Mouse (Mus musculus) lung, postnatal 0 days (tissue): ENCODE results near the gene Psd. TPM values are rescaled to one million over a fixed set of nuclear protein-coding genes. Genes with fewer than 3 reads are reported as not detected.

Experiments
- ATAC-seq: fragments of 200-750 bp; cut with Nextera tagmentation; 2 replicates; pipeline ENCODE4 v1.8.0; 2017; ENCODE audit warnings: moderate library complexity
- DNase-seq: peaks from one replicate; pipeline ENCODE4 v3.0.0-alpha.2; 2016; ENCODE audit warnings: low spot score
- H3K27ac ChIP-seq: fragments of 300-500 bp; sonication (generic); 2 replicates; pipeline ENCODE4 v1.5.1; 2014; ENCODE audit warnings: antibody characterized with exemption, mild to moderate bottlenecking, low read length, mixed read lengths
- H3K27me3 ChIP-seq: fragments of 300-500 bp; sonication (generic); replicated peaks from 2 replicates; pipeline ENCODE4 v1.6.1; 2014; ENCODE audit warnings: low read length, mixed read lengths; ENCODE audit not compliant: insufficient read depth
- H3K36me3 ChIP-seq: fragments of 300-500 bp; sonication (generic); 2 replicates; pipeline ENCODE4 v1.6.1; 2014; ENCODE audit warnings: low read length, mixed read lengths; ENCODE audit not compliant: insufficient read depth
- H3K4me1 ChIP-seq: fragments of 300-500 bp; sonication (generic); 2 replicates; pipeline ENCODE4 v1.6.1; 2014; ENCODE audit warnings: antibody characterized with exemption, low read depth, low read length, mixed read lengths; ENCODE audit not compliant: insufficient read depth
- H3K4me2 ChIP-seq: fragments of 300-500 bp; sonication (generic); replicated peaks from 2 replicates; pipeline ENCODE4 v1.6.1; 2014; ENCODE audit warnings: low read depth, mild to moderate bottlenecking, low read length, moderate library complexity, mixed read lengths
- H3K4me3 ChIP-seq: fragments of 300-500 bp; sonication (generic); 2 replicates; pipeline ENCODE4 v1.5.1; 2014; ENCODE audit warnings: low read depth, low read length
- H3K9ac ChIP-seq: fragments of 300-500 bp; sonication (generic); replicated peaks from 2 replicates; pipeline ENCODE4 v1.6.1; 2014; ENCODE audit warnings: low read depth, mild to moderate bottlenecking
- H3K9me3 ChIP-seq: fragments of 300-500 bp; sonication (generic); 2 replicates; pipeline ENCODE4 v1.6.1; 2016; ENCODE audit warnings: low read length, mixed read lengths
- CTCF ChIP-seq: IDR thresholded peaks from 2 replicates; pipeline ENCODE4 v1.5.1; 2016; ENCODE audit warnings: antibody characterized with exemption, mild to moderate bottlenecking
- EP300 ChIP-seq: IDR thresholded peaks from 2 replicates; pipeline ENCODE4 v1.6.1; 2016; ENCODE audit warnings: antibody characterized with exemption, mild to moderate bottlenecking, control low read depth
- WGBS: fragments of 180-500 bp; shearing (Covaris S2); extraction: QIAGEN DNeasy Blood & Tissue Kit; methylation state at CpG from one replicate; pipeline ENCODE4 v1.1.7; 2014; 5-methylcytosine and 5-hydroxymethylcytosine counted together
- polyA plus RNA-seq: library from polyadenylated mRNA; unstranded; fragments of >200 nt; fragmentation: Nextera tagmentation; extraction: Ambion mirVana; gene quantifications from 2 replicates; pipeline ENCODE4 v1.2.1, GENCODE M21; 2015

Gene Psd
- polyA plus RNA-seq, 1 experiment from 2014 or later, result 2.7 TPM

- no peaks in the 10 kb centered on the region for H3K27me3 ChIP-seq
- no peak overlapping the region for H3K9ac ChIP-seq
- no peak overlapping the region for H3K4me3 ChIP-seq
- ATAC-seq (no peak), DNase-seq (no peak)
- WGBS, result 56% methylated on average over 7 of the region's 7 CpGs
- no peak overlapping the region for H3K4me2 ChIP-seq
- H3K9me3 ChIP-seq, result no peaks in the 10 kb centered on the region
- no peak overlapping the region for H3K27ac ChIP-seq
- 0 out of 2 replicates have a peak, but pooled peaks cover 3% of the 10 kb centered on the region for H3K36me3 ChIP-seq
- H3K4me1 ChIP-seq, result peaks cover 10% of the 10 kb centered on the region
- TF ChIP-seq EP300 (no peak), CTCF (no peak)
These were observed 5.9 kb upstream of the Psd start for GRCm38 (mm10) chr19:46332721-46333339.

DNA sequence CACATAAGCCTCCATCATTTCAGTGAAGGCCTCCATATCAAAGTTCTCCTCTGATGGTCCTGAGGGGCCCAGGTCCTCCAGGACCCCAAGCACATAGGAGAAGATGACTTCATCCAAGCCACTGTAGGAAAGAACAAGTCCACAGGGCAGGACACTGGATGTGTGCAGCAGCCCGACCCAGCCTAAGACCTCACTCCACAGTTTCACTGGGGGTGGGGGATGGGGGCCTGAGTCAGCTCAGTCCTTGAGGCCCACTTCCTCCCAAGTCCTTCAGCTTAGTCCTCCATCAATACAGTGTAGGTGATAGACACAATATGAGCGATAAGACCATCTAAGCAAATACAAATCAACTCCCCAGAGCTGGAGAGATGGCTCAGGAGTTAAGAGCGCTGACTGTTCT, 5.0 kb upstream of the Psd start:
- Histone ChIP-seq H3K4me1 (peaks cover 16% of the 10 kb centered on the region), H3K36me3 (0 out of 2 replicates have a peak, but pooled peaks cover 3% of the 10 kb centered on the region), H3K27ac (no peak overlapping the region), H3K27me3 (0 out of 2 replicates have a peak, but pooled peaks cover 1% of the 10 kb centered on the region), H3K9me3 (no peaks in the 10 kb centered on the region), H3K4me3 (no peak overlapping the region), H3K4me2 (no peak overlapping the region), H3K9ac (no peak overlapping the region)
- ATAC-seq, result no peak
- 76% methylated on average over 3 of the region's 3 CpGs for WGBS
- DNase-seq, result no peak
- no peak for TF ChIP-seq CTCF
- TF ChIP-seq EP300, result no peak

DNA sequence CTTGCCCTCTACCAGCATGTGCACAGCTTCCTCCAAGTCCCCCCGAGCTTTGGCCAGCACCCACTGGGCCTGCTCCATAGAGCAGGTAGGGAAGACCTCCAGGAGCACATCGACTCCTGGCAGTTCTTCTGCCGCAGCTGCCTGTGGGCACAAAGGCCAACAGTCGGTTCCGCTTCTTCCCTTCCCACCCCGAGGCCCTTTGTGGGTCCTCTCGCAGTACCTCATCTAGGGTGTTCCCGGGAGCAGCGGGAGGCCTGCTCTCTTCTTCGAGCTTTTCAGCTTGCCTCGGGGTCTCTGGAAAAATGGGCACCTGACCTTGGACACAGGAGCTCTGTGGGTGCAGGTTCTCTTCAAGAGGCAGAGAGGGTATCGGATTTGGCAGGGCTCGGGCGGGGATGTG, 4.4 kb upstream of the Psd start:
- Histone ChIP-seq H3K4me2 (no peak overlapping the region), H3K27me3 (0 out of 2 replicates have a peak, but pooled peaks cover 8% of the 10 kb centered on the region), H3K36me3 (0 out of 2 replicates have a peak, but pooled peaks cover 3% of the 10 kb centered on the region), H3K27ac (no peak overlapping the region), H3K4me3 (no peak overlapping the region), H3K9ac (no peak overlapping the region), H3K9me3 (no peaks in the 10 kb centered on the region), H3K4me1 (peaks cover 20% of the 10 kb centered on the region)
- no peak for TF ChIP-seq EP300
- TF ChIP-seq CTCF, result no peak
- DNase-seq (no peak), ATAC-seq (no peak)
- WGBS, result 96% methylated on average over 14 of the region's 14 CpGs

- Histone ChIP-seq H3K36me3 (0 out of 2 replicates have a peak, but pooled peaks cover 3% of the 10 kb centered on the region), H3K4me1 (peaks cover 20% of the 10 kb centered on the region), H3K9ac (no peak overlapping the region), H3K4me3 (no peak overlapping the region), H3K4me2 (no peak overlapping the region), H3K9me3 (no peaks in the 10 kb centered on the region), H3K27me3 (0 out of 2 replicates have a peak, but pooled peaks cover 10% of the 10 kb centered on the region), H3K27ac (no peak overlapping the region)
- DNase-seq (no peak), ATAC-seq (no peak)
- WGBS, result 91% methylated on average over 12 of the region's 12 CpGs
- TF ChIP-seq EP300 (no peak), CTCF (no peak)
These were observed 3.7 kb upstream of the Psd start for GRCm38 (mm10) chr19:46330696-46331095.

DNA sequence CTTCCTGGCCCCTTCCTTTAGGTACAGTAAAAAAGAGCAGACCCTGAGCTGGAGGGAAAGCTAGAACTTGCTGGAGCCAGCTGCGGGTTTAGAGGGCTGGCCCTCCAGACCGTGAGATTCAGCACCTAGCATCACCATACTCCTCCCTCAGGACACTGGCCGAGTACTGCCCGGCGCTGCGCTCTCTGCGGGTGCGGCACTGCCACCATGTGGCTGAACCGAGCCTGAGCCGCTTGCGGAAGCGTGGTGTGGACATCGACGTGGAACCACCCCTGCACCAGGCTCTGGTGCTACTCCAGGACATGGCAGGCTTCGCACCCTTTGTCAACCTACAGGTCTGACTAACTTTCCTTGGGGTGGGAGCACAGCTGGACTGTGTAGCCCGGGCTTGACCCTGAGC, 3.0 kb upstream of the Psd start:
- TF ChIP-seq CTCF (peak; percentile 97), EP300 (no peak)
- H3K4me3 ChIP-seq, result no peak overlapping the region

GRCm38 (mm10) chr19:46329031-46329641, 2.2 kb upstream of the Psd start:
- no peaks in the 10 kb centered on the region for H3K9me3 ChIP-seq
- ATAC-seq, result peak; percentile 2; the same call in 1 of the 2 replicates
- DNase-seq, result no peak

More for the DNA sequence above, 3.0 kb upstream of the Psd start:
- H3K27ac ChIP-seq, result no peak overlapping the region
- H3K4me1 ChIP-seq, result peaks cover 20% of the 10 kb centered on the region
- H3K36me3 ChIP-seq, result 0 out of 2 replicates have a peak, but pooled peaks cover 3% of the 10 kb centered on the region
- WGBS, result 5% methylated on average over 16 of the region's 16 CpGs
- peaks cover 15% of the 10 kb centered on the region for H3K27me3 ChIP-seq
- H3K9ac ChIP-seq, result no peak overlapping the region
- ATAC-seq (peak; percentile 58), DNase-seq (peak; percentile 92)
- H3K4me2 ChIP-seq, result no peak overlapping the region; the same call in 1 of the 2 replicates
- no peaks in the 10 kb centered on the region for H3K9me3 ChIP-seq

More at GRCm38 (mm10) chr19:46329031-46329641, 2.2 kb upstream of the Psd start:
- TF ChIP-seq CTCF (no peak), EP300 (no peak)
- peak overlapping the region; percentile 30; the same call in 1 of the 2 replicates for H3K9ac ChIP-seq
- peaks cover 23% of the 10 kb centered on the region for H3K27me3 ChIP-seq
- 2% methylated on average over 53 of the region's 54 CpGs for WGBS
- 0 out of 2 replicates have a peak overlapping the region, but pooled peaks have one; percentile 86 for H3K27ac ChIP-seq
- H3K4me1 ChIP-seq, result peaks cover 20% of the 10 kb centered on the region
- H3K4me3 ChIP-seq, result peak overlapping the region; percentile 61
- H3K4me2 ChIP-seq, result peak overlapping the region; percentile 99
- 0 out of 2 replicates have a peak, but pooled peaks cover 3% of the 10 kb centered on the region for H3K36me3 ChIP-seq
